Mouse (Mus musculus): ENCODE results near the gene Pigq. TPM values are rescaled to one million over a fixed set of nuclear protein-coding genes. Genes with fewer than 3 reads are reported as not detected.
A peak's percentile ranks its signal among the peaks of the same experiment; 100 is the strongest.

Pigq gene
- total and polyA plus RNA-seq, 2 experiments from 2014 or later = 47.2 to 67.9 TPM

DNA sequence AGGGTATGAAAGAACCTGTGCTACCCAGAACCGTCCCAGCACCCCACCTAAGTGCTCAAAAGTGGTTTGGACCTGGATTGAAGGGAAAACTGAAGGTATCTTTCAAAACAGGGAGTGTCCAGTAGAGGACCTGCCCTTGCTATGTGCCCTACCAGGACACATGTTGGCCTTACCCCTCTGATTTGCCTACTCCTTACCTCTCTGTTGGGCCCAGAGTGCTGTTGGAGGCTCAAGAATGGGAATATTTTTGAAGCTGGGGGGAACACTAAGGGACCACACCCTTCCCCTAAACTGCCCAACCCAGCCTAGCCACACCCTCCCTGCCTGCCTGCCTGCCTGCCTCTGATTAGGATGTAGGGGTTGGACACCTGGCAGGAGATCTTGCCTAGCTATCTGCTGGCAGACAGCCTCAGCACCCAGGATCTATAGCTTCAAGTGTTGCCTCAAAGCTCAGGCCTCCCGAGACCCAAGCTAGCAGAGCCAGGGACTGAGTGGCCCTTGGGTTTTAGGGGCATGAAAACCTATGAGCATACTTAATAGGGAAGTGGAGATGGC is 2.1 kb downstream of the Pigq start:
- no peak overlapping the region for H3K4me2 ChIP-seq (ENCODE audit: low read depth, low read length)
- WGBS = 82% methylated on average over 2 of the region's 2 CpGs
- H3K9me3 ChIP-seq (replicated peaks; ENCODE audit: control insufficient read depth, low read length) = no peaks in the 10 kb centered on the region
- no peak overlapping the region for H3K4me3 ChIP-seq (ENCODE audit: low read depth, low read length)
- no peaks in the 10 kb centered on the region for H3K27me3 ChIP-seq (ENCODE audit: control insufficient read depth, insufficient read depth, low read length)
- H3K9ac ChIP-seq (replicated peaks; ENCODE audit: low read depth, low read length) = no peak overlapping the region
- no peak for DNase-seq (ENCODE audit: low spot score)
- no peak for TF ChIP-seq CTCF (IDR thresholded peaks at IDR 0.05; ENCODE audit: low read depth)
- TF ChIP-seq EP300 (IDR thresholded peaks at IDR 0.05; ENCODE audit: low read depth) = no peak
- no peak for ATAC-seq (ENCODE audit: insufficient read depth, low read depth)
- H3K27ac ChIP-seq (ENCODE audit: low read depth) = no peak overlapping the region
- peaks cover 6% of the 10 kb centered on the region for H3K36me3 ChIP-seq (replicated peaks; ENCODE audit: control insufficient read depth, insufficient read depth, low read length)
- peaks cover 8% of the 10 kb centered on the region; the same call in 1 of the 2 replicates for H3K4me1 ChIP-seq (ENCODE audit: control insufficient read depth, insufficient read depth)

DNA sequence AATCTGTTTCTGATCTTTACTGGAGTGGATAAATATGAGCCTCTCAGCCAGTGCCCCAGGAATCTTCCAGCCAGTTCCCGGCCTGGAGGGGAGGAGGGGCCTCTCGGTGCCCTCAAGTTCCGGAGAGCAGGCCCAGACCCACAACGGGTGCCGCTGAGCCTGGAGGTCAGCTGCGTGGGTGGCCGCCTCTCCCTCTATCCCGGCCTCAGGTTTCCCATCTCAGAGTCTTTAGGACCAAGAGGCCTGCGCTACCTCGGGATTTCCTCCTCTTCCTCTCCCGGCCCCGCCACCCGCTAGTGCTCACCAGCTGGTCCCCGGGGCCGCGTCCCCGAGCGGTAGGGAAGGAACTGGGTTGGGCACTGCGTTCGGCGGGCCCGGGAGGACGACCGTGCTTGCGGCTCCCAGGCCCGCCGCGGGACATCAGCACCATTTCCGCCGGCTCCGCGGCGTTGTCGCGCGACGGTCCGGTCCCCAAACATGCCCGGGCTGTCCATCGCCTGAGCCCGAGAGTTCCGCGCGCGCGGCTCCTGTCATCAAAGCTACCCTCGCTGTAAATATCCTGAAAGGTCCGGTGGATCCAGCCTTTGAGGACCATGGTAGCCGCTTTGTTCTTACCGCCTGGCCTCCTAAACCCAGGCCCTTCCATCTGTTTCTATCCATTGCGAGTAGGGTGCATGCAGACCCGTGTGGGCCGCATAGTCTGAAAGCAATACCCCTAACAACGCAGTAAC is 3.1 kb downstream of the Pigq start:
- H3K27me3 ChIP-seq (ENCODE audit: control insufficient read depth, insufficient read depth, low read length) = no peaks in the 10 kb centered on the region
- H3K4me3 ChIP-seq (ENCODE audit: low read depth, low read length) = peak overlapping the region; percentile 99
- ATAC-seq (ENCODE audit: insufficient read depth, low read depth) (peak; percentile 77), DNase-seq (ENCODE audit: low spot score) (peak; percentile 43)
- H3K4me1 ChIP-seq (ENCODE audit: control insufficient read depth, insufficient read depth) = peaks cover 8% of the 10 kb centered on the region; the same call in 1 of the 2 replicates
- H3K4me2 ChIP-seq (ENCODE audit: low read depth, low read length) = peak overlapping the region; percentile 91
- TF ChIP-seq CTCF (IDR thresholded peaks at IDR 0.05; ENCODE audit: low read depth) (no peak), EP300 (IDR thresholded peaks at IDR 0.05; ENCODE audit: low read depth) (no peak)
- WGBS = 4% methylated on average over 53 of the region's 54 CpGs
- H3K27ac ChIP-seq (ENCODE audit: low read depth) = peak overlapping the region; percentile 96
- no peaks in the 10 kb centered on the region for H3K9me3 ChIP-seq (replicated peaks; ENCODE audit: control insufficient read depth, low read length)
- peak overlapping the region; percentile 98 for H3K9ac ChIP-seq (replicated peaks; ENCODE audit: low read depth, low read length)
- peaks cover 15% of the 10 kb centered on the region for H3K36me3 ChIP-seq (replicated peaks; ENCODE audit: control insufficient read depth, insufficient read depth, low read length)

DNA sequence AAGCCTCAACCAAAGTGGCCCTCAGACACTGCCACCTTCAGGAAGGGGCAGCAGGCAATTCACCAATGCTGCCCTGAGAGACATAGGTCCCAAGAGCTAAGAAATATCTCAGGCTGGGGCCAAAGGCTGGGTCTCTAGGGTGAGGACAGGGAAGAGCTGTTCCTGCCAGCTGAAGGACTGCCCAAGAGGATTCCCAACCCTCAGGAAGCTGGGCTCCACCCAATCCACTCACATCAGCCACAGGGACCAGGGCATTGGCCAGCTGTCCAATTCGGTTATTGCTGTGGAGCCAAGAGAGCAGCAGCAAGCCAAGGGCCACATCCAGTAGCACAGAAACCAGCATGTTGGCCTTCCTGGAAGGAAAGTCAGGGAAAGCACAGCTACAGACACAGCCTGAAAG is 10.2 kb downstream of the Pigq start:
- 69% methylated on average over 1 of the region's 1 CpGs for WGBS
- no peak overlapping the region for H3K27ac ChIP-seq (ENCODE audit: low read depth)
- H3K36me3 ChIP-seq (replicated peaks; ENCODE audit: control insufficient read depth, insufficient read depth, low read length) = peaks cover 83% of the 10 kb centered on the region
- no peak for TF ChIP-seq EP300 (IDR thresholded peaks at IDR 0.05; ENCODE audit: low read depth)
- TF ChIP-seq CTCF (IDR thresholded peaks at IDR 0.05; ENCODE audit: low read depth) = no peak
- H3K9me3 ChIP-seq (replicated peaks; ENCODE audit: control insufficient read depth, low read length) = no peaks in the 10 kb centered on the region
- no peaks in the 10 kb centered on the region for H3K27me3 ChIP-seq (ENCODE audit: control insufficient read depth, insufficient read depth, low read length)
- ATAC-seq (ENCODE audit: insufficient read depth, low read depth) (no peak), DNase-seq (ENCODE audit: low spot score) (no peak)
- no peaks in the 10 kb centered on the region for H3K4me1 ChIP-seq (ENCODE audit: control insufficient read depth, insufficient read depth)
- H3K4me2 ChIP-seq (ENCODE audit: low read depth, low read length) = no peak overlapping the region
- no peak overlapping the region for H3K9ac ChIP-seq (replicated peaks; ENCODE audit: low read depth, low read length)
- no peak overlapping the region for H3K4me3 ChIP-seq (ENCODE audit: low read depth, low read length)

DNA sequence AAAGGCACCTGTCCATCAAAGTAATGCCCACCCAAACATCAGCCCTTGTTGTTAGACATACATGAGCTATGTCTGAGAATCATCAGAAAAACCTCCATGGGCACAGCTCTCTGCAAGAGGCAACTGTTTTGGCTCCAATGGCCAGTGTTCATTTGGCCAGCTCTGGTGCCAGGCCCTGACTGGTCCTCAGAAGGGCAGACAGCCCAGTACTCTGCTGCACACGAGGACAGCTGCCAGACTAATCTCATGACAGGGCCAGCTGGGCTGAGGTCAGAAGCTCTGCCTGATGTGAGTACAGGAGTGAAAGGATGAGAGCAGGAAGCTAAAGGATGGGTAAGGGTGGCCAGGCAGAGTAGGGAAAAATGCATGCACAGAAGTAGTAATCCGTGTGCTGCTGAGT is 19.4 kb downstream of the Pigq start:
- Histone ChIP-seq H3K4me3 (ENCODE audit: low read depth, low read length) (no peak overlapping the region), H3K36me3 (replicated peaks; ENCODE audit: control insufficient read depth, insufficient read depth, low read length) (peaks cover 42% of the 10 kb centered on the region), H3K4me1 (ENCODE audit: control insufficient read depth, insufficient read depth) (no peaks in the 10 kb centered on the region), H3K27ac (ENCODE audit: low read depth) (no peak overlapping the region), H3K9ac (replicated peaks; ENCODE audit: low read depth, low read length) (no peak overlapping the region), H3K9me3 (replicated peaks; ENCODE audit: control insufficient read depth, low read length) (no peaks in the 10 kb centered on the region), H3K27me3 (ENCODE audit: control insufficient read depth, insufficient read depth, low read length) (no peaks in the 10 kb centered on the region), H3K4me2 (ENCODE audit: low read depth, low read length) (no peak overlapping the region)
- TF ChIP-seq CTCF (IDR thresholded peaks at IDR 0.05; ENCODE audit: low read depth) = no peak
- no peak for TF ChIP-seq EP300 (IDR thresholded peaks at IDR 0.05; ENCODE audit: low read depth)
- DNase-seq (ENCODE audit: low spot score) = no peak
- WGBS = 61% methylated on average over 2 of the region's 2 CpGs
- no peak for ATAC-seq (ENCODE audit: insufficient read depth, low read depth)

DNA sequence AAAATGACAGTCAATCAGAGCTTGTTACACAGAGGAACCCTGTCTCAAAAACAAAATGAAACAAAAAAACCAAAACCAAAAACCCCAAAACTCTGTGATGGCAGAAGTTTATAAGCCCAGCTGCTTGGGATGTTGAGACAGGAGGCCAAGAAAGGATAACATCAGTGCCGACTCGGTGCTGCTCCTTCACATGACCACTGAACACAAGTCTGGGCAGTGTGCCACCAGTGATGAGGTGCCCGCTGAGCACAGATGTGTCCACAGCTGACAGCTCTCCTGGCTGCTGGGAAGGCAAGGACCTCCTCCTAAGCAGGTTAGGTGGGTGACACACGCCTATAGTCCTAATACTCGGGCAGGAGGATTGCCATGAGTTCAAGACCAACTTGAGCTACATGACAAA is 22.6 kb downstream of the Pigq start:
- H3K27ac ChIP-seq (ENCODE audit: low read depth) = no peak overlapping the region
- H3K4me3 ChIP-seq (ENCODE audit: low read depth, low read length) = no peak overlapping the region
- no peak for ATAC-seq (ENCODE audit: insufficient read depth, low read depth)
- H3K4me2 ChIP-seq (ENCODE audit: low read depth, low read length) = no peak overlapping the region
- DNase-seq (ENCODE audit: low spot score) = no peak
- peaks cover 11% of the 10 kb centered on the region for H3K4me1 ChIP-seq (ENCODE audit: control insufficient read depth, insufficient read depth)
- no peaks in the 10 kb centered on the region for H3K27me3 ChIP-seq (ENCODE audit: control insufficient read depth, insufficient read depth, low read length)
- 45% methylated on average over 5 of the region's 5 CpGs for WGBS
- TF ChIP-seq CTCF (IDR thresholded peaks at IDR 0.05; ENCODE audit: low read depth) (no peak), EP300 (IDR thresholded peaks at IDR 0.05; ENCODE audit: low read depth) (no peak)
- no peak overlapping the region for H3K9ac ChIP-seq (replicated peaks; ENCODE audit: low read depth, low read length)
- peaks cover 16% of the 10 kb centered on the region for H3K36me3 ChIP-seq (replicated peaks; ENCODE audit: control insufficient read depth, insufficient read depth, low read length)
- no peaks in the 10 kb centered on the region for H3K9me3 ChIP-seq (replicated peaks; ENCODE audit: control insufficient read depth, low read length)
